Mouse (Mus musculus) intestine, postnatal 0 days (tissue): Measurements from ENCODE around the gene T2. TPM values are rescaled to one million over a fixed set of nuclear protein-coding genes. Genes with fewer than 3 reads are reported as not detected.
A peak's percentile ranks its signal among the peaks of the same experiment; 100 is the strongest.
"Not testable (repeated sequence)": the region's sequence is repeated elsewhere in the genome, so short reads cannot be mapped to it uniquely, and the experiment has no call there.

ENCODE experiments used
- ATAC-seq: fragments of 200-750 bp; cut with Nextera tagmentation; 2 replicates; pipeline ENCODE4 v1.8.0; 2017; ENCODE audit warnings: mild to moderate bottlenecking, moderate TSS enrichment, moderate library complexity
- H3K27ac ChIP-seq: fragments of 300-500 bp; sonication (generic); 2 replicates; pipeline ENCODE4 v1.5.1; 2014; ENCODE audit warnings: mild to moderate bottlenecking, low read depth, low read length, moderate library complexity
- H3K27me3 ChIP-seq: fragments of 300-500 bp; sonication (generic); replicated peaks from 2 replicates; pipeline ENCODE4 v1.6.1; 2014; ENCODE audit warnings: low read length, mixed read lengths; ENCODE audit not compliant: control insufficient read depth, insufficient read depth
- H3K36me3 ChIP-seq: fragments of 300-500 bp; sonication (generic); 2 replicates; pipeline ENCODE4 v1.6.1; 2014; ENCODE audit warnings: mild to moderate bottlenecking, moderate library complexity; ENCODE audit not compliant: control insufficient read depth, insufficient read depth
- H3K4me1 ChIP-seq: fragments of 300-500 bp; sonication (generic); replicated peaks from 2 replicates; pipeline ENCODE4 v1.6.1; 2014; ENCODE audit warnings: antibody characterized with exemption, low read length, mixed read lengths; ENCODE audit not compliant: control insufficient read depth, insufficient read depth
- H3K4me2 ChIP-seq: fragments of 300-500 bp; sonication (generic); replicated peaks from 2 replicates; pipeline ENCODE4 v1.6.1; 2014; ENCODE audit warnings: low read depth, mild to moderate bottlenecking, moderate library complexity
- H3K4me3 ChIP-seq: fragments of 300-500 bp; sonication (generic); 2 replicates; pipeline ENCODE4 v1.5.1; 2014; ENCODE audit warnings: low read depth, low read length
- H3K9ac ChIP-seq: fragments of 300-500 bp; sonication (generic); 2 replicates; pipeline ENCODE4 v1.6.1; 2014; ENCODE audit warnings: mild to moderate bottlenecking, low read depth, low read length
- H3K9me3 ChIP-seq: fragments of 300-500 bp; sonication (generic); 2 replicates; pipeline ENCODE4 v1.6.1; 2016; ENCODE audit warnings: mixed run types; ENCODE audit not compliant: control insufficient read depth
- CTCF ChIP-seq: sonication (generic); IDR thresholded peaks from 2 replicates; pipeline ENCODE4 v1.5.1; 2016; ENCODE audit warnings: low read depth, mild to moderate bottlenecking, control low read depth, antibody characterized with exemption, moderate library complexity
- WGBS: fragments of 180-500 bp; shearing (Covaris S2); extraction: QIAGEN DNeasy Blood & Tissue Kit; methylation state at CpG from one replicate; pipeline ENCODE4 v1.1.7; 2014; 5-methylcytosine and 5-hydroxymethylcytosine counted together
- polyA plus RNA-seq: library from polyadenylated mRNA; unstranded; fragments of >200 nt; fragmentation: Nextera tagmentation; extraction: Ambion mirVana; gene quantifications from 2 replicates; pipeline ENCODE4 v1.2.1, GENCODE M21; 2015

Gene T2
- polyA plus RNA-seq, 1 experiment from 2014 or later = 0.10 TPM

GRCm38 (mm10) chr17:8406285-8406684 is 50.5 kb downstream of the T2 start:
- Histone ChIP-seq H3K27me3 (no peaks in the 10 kb centered on the region), H3K27ac (no peak overlapping the region), H3K9me3 (no peaks in the 10 kb centered on the region), H3K4me2 (no peak overlapping the region), H3K9ac (no peak overlapping the region), H3K36me3 (no peaks in the 10 kb centered on the region), H3K4me1 (no peaks in the 10 kb centered on the region), H3K4me3 (no peak overlapping the region)
- 61% methylated on average over 6 of the region's 6 CpGs for WGBS
- no peak for TF ChIP-seq CTCF
- no peak for ATAC-seq

- 75% methylated on average over 4 of the region's 4 CpGs for WGBS
- not testable (repeated sequence) for H3K27me3 ChIP-seq, H3K36me3 ChIP-seq, H3K4me2 ChIP-seq, H3K4me1 ChIP-seq, H3K9ac ChIP-seq, H3K27ac ChIP-seq, ATAC-seq, H3K4me3 ChIP-seq, H3K9me3 ChIP-seq
Measured at GRCm38 (mm10) chr17:8408002-8408401, 52.2 kb downstream of the T2 start.

GRCm38 (mm10) chr17:8408589-8409295 is 53.0 kb downstream of the T2 start:
- TF ChIP-seq CTCF = 0 out of 2 replicates have a peak, but pooled peaks have one; percentile 2
- H3K4me3 ChIP-seq = no peak overlapping the region
- H3K27ac ChIP-seq = no peak overlapping the region
- H3K4me2 ChIP-seq = peak overlapping the region; percentile 30
- peak; percentile 31 for ATAC-seq
- H3K4me1 ChIP-seq = peaks cover 2% of the 10 kb centered on the region
- H3K9ac ChIP-seq = no peak overlapping the region
- no peaks in the 10 kb centered on the region for H3K36me3 ChIP-seq
- H3K9me3 ChIP-seq = no peaks in the 10 kb centered on the region
- 10% methylated on average over 16 of the region's 16 CpGs for WGBS
- no peaks in the 10 kb centered on the region for H3K27me3 ChIP-seq

GRCm38 (mm10) chr17:8410330-8410729 is 54.5 kb downstream of the T2 start:
- ATAC-seq = peak; percentile 25; the same call in 1 of the 2 replicates
- Histone ChIP-seq H3K4me3 (no peak overlapping the region), H3K27me3 (no peaks in the 10 kb centered on the region), H3K4me1 (peaks cover 2% of the 10 kb centered on the region), H3K27ac (no peak overlapping the region), H3K4me2 (no peak overlapping the region), H3K9ac (no peak overlapping the region), H3K9me3 (no peaks in the 10 kb centered on the region), H3K36me3 (no peaks in the 10 kb centered on the region)
- WGBS = 51% methylated on average over 2 of the region's 2 CpGs
- TF ChIP-seq CTCF = no peak

- Histone ChIP-seq H3K27ac (no peak overlapping the region), H3K36me3 (no peaks in the 10 kb centered on the region), H3K9me3 (no peaks in the 10 kb centered on the region), H3K4me3 (no peak overlapping the region), H3K9ac (no peak overlapping the region), H3K4me2 (peak overlapping the region; percentile 51), H3K27me3 (no peaks in the 10 kb centered on the region), H3K4me1 (peaks cover 2% of the 10 kb centered on the region)
- 33% methylated on average over 5 of the region's 5 CpGs for WGBS
- ATAC-seq = peak; percentile 51; the same call in 1 of the 2 replicates
- TF ChIP-seq CTCF = no peak
Measured at GRCm38 (mm10) chr17:8413656-8414055, 57.9 kb downstream of the T2 start.

GRCm38 (mm10) chr17:8415533-8415932 is 59.7 kb downstream of the T2 start:
- H3K4me2 ChIP-seq = no peak overlapping the region
- H3K27me3 ChIP-seq = no peaks in the 10 kb centered on the region
- H3K9me3 ChIP-seq = no peaks in the 10 kb centered on the region
- WGBS = 48% methylated on average over 8 of the region's 8 CpGs
- ATAC-seq = no peak
- H3K4me3 ChIP-seq = no peak overlapping the region
- peaks cover 2% of the 10 kb centered on the region for H3K4me1 ChIP-seq
- no peaks in the 10 kb centered on the region for H3K36me3 ChIP-seq
- H3K27ac ChIP-seq = no peak overlapping the region
- no peak for TF ChIP-seq CTCF
- H3K9ac ChIP-seq = no peak overlapping the region
